Mouse (Mus musculus) gastrocnemius, adult 18-20 months (tissue): ENCODE results near the gene Defb18. TPM values are rescaled to one million over a fixed set of nuclear protein-coding genes. Genes with fewer than 3 reads are reported as not detected.
"Not testable (repeated sequence)": the region's sequence is repeated elsewhere in the genome, so short reads cannot be mapped to it uniquely, and the experiment has no call there.

Source experiments
- DNase-seq: peaks from one replicate; pipeline ENCODE4 v3.0.0; 2021; ENCODE audit warnings: low spot score
- long read RNA-seq, 2 experiments: library from polyadenylated mRNA; stranded (forward); transcript quantifications; one replicate each; pipeline ENCODE4 v2.0.0; 2021
- total RNA-seq, 2 experiments: library from RNA; stranded (reverse); gene quantifications; 2 replicates each; pipeline ENCODE4 v1.2.3; 2021

The Defb18 gene
- total RNA-seq: not detected
- long read RNA-seq, experiment 1: 0 reads
- long read RNA-seq, experiment 2: 0 reads

DNA sequence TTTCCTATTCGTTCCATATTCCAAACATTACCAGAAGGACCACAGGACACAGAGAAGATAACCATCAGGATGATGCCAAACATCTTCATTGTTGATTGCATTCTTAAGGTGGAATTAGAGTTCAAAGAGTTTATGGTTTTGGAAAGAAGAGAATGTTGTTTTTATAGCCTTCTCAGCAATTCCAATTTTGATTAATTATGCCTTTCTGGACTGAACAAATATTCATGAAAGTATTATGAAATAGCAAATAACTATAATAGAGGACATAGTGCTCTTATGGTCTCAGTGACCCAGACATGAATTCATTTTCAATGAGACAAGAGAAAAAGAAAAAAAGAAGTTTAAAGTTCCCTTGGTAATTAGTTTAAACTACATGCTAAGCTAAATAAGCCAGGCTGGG lies at the start of gene Defb18:
Gene Defb18 (minus strand): TSS at position 101 of the 400 bp plus-strand sequence.
- DNase-seq: no peak

DNA sequence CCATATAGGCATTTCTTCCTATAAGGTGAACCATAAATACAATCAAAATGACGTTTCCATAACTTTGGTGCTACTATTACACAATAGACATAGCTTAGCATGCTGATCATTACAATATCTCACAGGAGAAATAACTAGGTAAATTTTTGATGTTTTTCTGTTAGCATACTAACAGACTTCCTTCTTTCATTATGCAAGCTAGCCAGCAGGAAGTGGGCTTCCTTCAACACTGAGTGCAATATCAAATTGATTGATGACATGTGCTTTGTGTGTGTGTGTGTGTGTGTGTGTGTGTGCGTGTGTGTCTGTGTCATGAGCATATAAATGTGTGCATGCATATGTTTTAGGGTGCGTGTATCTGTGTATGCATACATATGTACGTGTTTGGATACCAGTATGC lies 33.9 kb upstream of the Defb18 start:
- DNase-seq: no peak

DNA sequence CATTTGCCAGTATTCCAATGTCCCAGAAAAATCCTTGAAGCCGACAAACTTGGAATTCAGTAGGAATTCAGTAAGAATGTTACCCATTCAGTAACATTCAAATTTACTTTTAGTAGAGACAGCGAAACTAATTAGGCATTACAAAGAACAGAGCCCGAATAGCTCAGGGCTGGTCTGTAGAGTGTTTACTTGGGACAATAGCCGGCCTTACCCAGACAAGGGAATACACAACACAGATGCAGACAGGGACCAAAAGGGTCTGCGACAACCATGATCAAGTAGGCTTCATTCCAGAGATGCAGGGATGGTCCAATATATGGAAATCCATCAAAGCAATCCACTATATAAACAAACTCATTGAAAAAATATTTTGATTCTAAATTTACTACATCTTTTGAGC lies 31.6 kb upstream of the Defb18 start:
- no peak for DNase-seq

DNA sequence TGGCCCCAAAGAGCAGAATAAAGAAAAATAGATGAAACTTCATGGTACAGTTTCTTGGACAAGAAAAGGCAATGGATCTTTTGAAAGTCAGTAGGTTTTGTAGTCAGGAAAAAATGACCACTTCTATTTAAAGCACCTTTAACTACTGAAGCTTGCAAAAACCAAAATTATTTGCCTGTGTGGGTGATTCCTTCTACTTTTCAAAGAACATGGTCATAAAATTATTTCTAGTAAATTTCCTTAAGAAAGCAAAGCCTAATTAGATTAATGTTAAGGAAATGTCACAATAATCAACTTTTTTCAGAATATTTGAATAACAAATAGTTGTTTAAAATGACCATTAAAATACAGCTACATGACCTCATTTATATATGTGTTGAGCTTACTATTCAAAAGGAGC lies 27.8 kb upstream of the Defb18 start, which contains the start of gene Defb41:
Gene Defb41 (minus strand): TSS at position 101 of the 400 bp plus-strand sequence.
- DNase-seq: no peak

DNA sequence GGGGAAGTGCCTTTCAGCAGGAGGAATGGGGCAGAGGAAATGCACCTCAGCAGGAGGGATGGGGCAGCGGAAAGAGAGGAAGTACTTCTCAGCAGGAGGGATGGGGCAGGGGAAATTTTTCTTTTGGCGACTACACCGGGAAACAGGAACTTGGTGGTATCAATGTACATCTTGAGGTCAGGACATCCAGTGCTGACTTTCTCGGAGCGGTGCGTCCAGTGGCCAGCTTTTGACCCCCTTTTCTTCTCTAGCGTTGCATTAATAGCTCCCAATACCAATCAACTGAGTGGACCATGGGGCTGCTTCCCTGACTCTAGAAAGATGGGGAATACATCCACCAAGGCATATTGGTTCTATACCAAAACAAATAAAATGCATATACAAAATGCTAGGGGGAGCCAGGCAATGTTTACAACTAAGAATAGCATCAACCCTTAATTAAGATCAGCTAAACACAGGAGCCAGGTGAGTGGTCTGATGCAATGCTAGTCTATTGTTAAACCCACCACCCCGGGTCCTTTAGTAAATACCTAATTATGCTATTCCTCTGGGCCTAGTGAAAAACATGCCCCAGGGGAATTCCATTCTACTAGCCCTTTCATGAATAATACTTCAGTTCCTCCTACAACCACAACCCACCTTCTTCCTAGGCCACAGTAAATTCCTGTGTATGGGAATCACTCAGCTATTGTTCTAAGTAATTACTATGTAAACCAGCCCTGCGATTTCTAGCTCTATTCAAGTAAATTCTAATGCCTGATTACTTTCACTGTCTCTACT lies 8.7 kb upstream of the Defb18 start:
- not testable (repeated sequence) for DNase-seq

DNA sequence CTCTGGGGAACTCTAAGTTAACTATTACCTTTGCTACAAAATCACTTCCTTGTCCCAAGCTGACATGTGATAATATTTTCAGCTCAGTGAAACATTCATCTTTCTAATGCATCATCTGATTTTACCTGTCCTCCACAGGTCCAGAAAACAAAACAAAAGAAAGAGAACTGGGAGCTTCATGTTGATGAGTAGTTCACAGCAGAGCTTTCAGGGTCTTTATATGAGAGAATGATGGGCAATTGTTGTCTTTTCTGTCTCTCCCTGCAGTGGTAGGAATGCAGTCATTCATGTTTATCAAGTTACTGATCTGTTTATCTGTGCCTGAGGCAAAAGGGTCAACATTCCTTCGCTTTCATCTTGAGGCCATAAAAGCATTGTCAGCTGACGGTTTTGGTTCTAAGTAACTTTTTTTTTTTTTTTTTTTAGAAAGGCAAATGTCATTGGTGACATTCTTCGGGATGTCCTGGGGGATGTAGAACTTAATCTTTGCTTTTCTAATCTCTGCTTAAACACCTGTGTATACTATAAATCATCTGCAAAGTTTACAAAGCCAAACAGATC lies 13.8 kb downstream of the Defb18 start:
- no peak for DNase-seq

DNA sequence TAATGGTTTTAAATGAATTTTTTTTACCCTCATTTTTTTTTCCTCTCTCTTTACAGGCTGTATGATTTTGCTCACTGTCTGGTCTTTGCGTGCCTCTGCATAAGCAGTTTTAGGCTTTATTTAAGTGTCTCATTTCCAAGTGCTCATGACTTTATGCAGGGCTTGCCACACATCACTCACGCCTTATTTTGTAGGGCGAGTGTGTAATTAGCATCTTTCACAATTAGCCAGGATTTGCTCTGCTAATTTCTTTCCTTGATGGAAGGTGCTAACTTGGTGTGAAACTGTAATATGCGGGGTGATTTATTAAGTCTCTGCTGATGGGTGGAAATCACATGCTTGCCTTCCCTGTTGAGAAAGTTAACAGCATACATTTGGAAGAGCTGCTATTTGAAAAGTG lies 45.5 kb downstream of the Defb18 start:
- no peak for DNase-seq

DNA sequence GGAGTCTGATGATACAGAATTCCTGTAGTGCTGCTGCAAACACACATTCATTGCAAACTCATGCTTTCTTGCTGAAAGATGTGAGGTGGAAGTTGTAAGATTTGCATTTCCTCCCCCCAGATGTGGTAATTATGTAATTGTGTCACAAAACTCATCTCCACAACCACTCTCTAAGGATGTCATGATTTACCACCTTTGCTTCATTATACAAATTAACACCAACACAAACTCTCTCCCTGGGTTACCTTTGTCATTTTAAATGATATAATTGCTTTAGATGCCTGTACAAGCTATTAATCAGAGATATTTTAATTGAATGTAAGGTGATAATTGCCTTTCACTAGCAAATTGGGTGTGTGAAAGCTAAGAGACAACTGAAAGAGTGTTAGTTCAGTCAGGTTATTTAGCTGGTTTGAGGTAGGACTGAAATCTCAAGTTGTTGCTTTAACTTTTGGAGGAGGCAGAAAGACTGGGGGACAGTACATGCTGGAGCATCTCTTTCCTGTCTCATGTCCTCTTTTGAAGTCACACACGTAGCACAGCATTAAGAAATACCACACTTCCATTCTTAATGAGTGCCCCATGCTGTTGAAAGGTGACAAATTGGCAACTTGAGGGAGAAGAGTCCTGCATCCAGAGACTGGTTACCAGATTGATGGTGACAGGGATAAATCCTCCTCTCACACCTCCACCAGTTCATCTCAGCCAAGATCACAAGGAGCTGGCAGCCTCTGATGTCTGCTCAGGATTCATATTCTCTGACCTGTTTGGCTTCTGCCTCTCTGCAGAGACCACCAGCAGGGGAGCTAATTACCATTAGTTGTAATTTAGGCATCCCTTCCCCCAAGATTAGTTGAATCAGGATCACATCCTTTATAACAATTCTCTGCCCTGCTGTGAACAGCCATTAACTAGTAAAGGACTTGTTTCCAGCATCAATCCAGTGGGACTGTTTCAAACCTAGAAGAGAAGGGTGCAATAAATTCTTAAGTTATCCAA lies 46.2 kb downstream of the Defb18 start:
- no peak for DNase-seq

Other genes with a start within 250 kb of the Defb18 start
- gene Crisp4, start 91.5 kb downstream of the Defb18 start, total RNA-seq: not detected
- not detected for gene Defb41, start 27.7 kb upstream of the Defb18 start, total RNA-seq